ENCODE assay signal across 9 mouse cellular contexts in the genomic region with DNA sequence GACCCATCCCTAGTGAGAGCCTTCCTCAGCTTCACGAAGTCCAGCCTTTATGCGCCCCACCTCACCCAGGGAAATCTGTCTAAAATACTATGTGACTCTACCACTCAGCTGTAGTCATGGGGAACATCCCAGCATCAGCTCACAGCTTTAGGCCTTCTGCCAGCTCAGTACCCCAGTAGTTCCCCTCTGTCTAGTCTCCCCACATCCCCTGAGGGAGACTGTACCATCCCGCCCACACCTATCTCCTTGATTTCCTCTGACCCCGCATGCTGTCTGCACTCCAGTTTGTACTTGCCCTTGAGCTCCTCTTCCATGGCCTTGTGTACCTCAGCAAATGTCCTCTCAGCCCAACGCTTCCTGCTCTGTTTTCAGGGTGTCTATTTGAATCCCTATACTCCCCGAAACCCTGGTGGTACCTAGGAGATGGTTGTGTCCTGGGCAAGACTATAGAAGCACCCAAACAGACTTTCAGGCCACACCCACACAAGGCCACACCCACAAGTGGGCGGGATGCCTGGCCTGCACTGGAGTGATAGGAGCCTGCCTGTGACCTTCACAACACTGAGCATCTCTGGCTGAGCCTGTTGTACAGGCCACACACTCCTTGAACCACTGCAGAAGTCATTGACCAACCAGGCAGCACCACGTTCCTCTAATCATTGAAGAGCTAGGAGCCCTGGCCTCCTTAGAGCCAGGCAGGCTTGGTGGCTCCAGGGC. TPM values are rescaled to one million over a fixed set of nuclear protein-coding genes. Genes with fewer than 3 reads are reported as not detected.
DNase-seq lines count a peak whose midpoint lies in the region; ATAC-seq lines count a peak whose summit lies in the region.
"Had no signal": no experiment of that assay in that cellular context is flagged by ENCODE, and none has a peak within 500 bp of the region (broad histone marks: within the 10 kb centered on the region; RNA-seq: fewer than 3 reads in every experiment).

No protein-coding gene starts in this region.

- no peak for DNase-seq in forebrain, embryonic 10.5 days (ENCODE audit: extremely low spot score, low spot score)
- DNase-seq in forebrain, embryonic 14.5 days (ENCODE audit: low spot score), result no peak
- DNase-seq in thymus, postnatal 25 days, result peak; percentile 7
- no peak for DNase-seq in thymus, postnatal 0 days (ENCODE audit: low spot score)
- peak; percentile 73 for DNase-seq in liver, embryonic 11.5 days (ENCODE audit: low spot score)
- DNase-seq in yolk sac, embryonic 10.5 days (ENCODE audit: low spot score), result peak; percentile 49
- no peak for DNase-seq in left cerebral cortex, adult 8-10 months (ENCODE audit: low spot score in 2 of 2)
- no peak for DNase-seq in cerebellum, adult 9-11 months

- H3K4me2 ChIP-seq in forebrain, embryonic 14.5 days (ENCODE audit: low read length), result no peak overlapping the region
- H3K4me2 ChIP-seq in liver, embryonic 11.5 days, result peak overlapping the region; percentile 35

- H3K4me1 ChIP-seq in forebrain, embryonic 10.5 days, result peaks cover 20% of the 10 kb centered on the region
- no peaks in the 10 kb centered on the region for H3K4me1 ChIP-seq in forebrain, embryonic 14.5 days (ENCODE audit: control insufficient read depth, insufficient read depth, low read length)
- H3K4me1 ChIP-seq in liver, embryonic 11.5 days (replicated peaks; ENCODE audit: control insufficient read depth, insufficient read depth, low read length), result peaks cover 21% of the 10 kb centered on the region

- peak overlapping the region; percentile 33; the same call in 1 of the 2 replicates for H3K27ac ChIP-seq in forebrain, embryonic 10.5 days
- no peak overlapping the region for H3K27ac ChIP-seq in forebrain, embryonic 14.5 days (ENCODE audit: low read depth, low read length)
- H3K27ac ChIP-seq in liver, embryonic 11.5 days (ENCODE audit: low read depth, low read length), result peak overlapping the region; percentile 74; the same call in 1 of the 2 replicates

- H3K36me3 ChIP-seq in forebrain, embryonic 10.5 days (replicated peaks), result peaks cover 64% of the 10 kb centered on the region
- peaks cover 70% of the 10 kb centered on the region for H3K36me3 ChIP-seq in forebrain, embryonic 14.5 days (ENCODE audit: control insufficient read depth, insufficient read depth, low read length)
- no peaks in the 10 kb centered on the region for H3K36me3 ChIP-seq in liver, embryonic 11.5 days (ENCODE audit: control insufficient read depth, insufficient read depth, low read length)

- H3K9me3 ChIP-seq in forebrain, embryonic 10.5 days, result no peaks in the 10 kb centered on the region
- H3K9me3 ChIP-seq in forebrain, embryonic 14.5 days (replicated peaks; ENCODE audit: control insufficient read depth, low read length), result no peaks in the 10 kb centered on the region
- H3K9me3 ChIP-seq in liver, embryonic 11.5 days (ENCODE audit: control insufficient read depth, low read length), result no peaks in the 10 kb centered on the region

- H3K9ac ChIP-seq in forebrain, embryonic 14.5 days (ENCODE audit: low read length), result no peak overlapping the region
- no peak overlapping the region; the same call in 1 of the 2 replicates for H3K9ac ChIP-seq in liver, embryonic 11.5 days (ENCODE audit: low read depth, low read length)

- H3K27me3 ChIP-seq in forebrain, embryonic 10.5 days (ENCODE audit: poor library complexity, severe bottlenecking), result no peaks in the 10 kb centered on the region
- no peaks in the 10 kb centered on the region for H3K27me3 ChIP-seq in forebrain, embryonic 14.5 days (replicated peaks; ENCODE audit: control insufficient read depth, insufficient read depth, low read length)
- H3K27me3 ChIP-seq in liver, embryonic 11.5 days (replicated peaks; ENCODE audit: control insufficient read depth, insufficient read depth, low read length), result no peaks in the 10 kb centered on the region; the same call in 1 of the 2 replicates

- no peak for ATAC-seq in forebrain, embryonic 14.5 days
- peak; percentile 96 for ATAC-seq in liver, embryonic 11.5 days (replicated peaks; ENCODE audit: low FRiP score)

- 66% methylated on average over 8 of the region's 8 CpGs for WGBS in forebrain, embryonic 10.5 days
- WGBS in forebrain, embryonic 14.5 days, result 70% methylated on average over 8 of the region's 8 CpGs
- WGBS in liver, embryonic 11.5 days, result 50% methylated on average over 8 of the region's 8 CpGs

- no peak overlapping the region for H3K4me3 ChIP-seq in forebrain, embryonic 10.5 days
- H3K4me3 ChIP-seq in forebrain, embryonic 14.5 days (ENCODE audit: low read depth, low read length), result no peak overlapping the region
- H3K4me3 ChIP-seq in liver, embryonic 11.5 days (ENCODE audit: low read depth, low read length), result peak overlapping the region; percentile 5; the same call in 1 of the 2 replicates

RNA-seq across cellular contexts. Expression of gene Serinc2, which starts 26.4 kb away (rescaled TPM):
- 53.3 and 63.2 TPM in 2 replicates for polyA plus RNA-seq in forebrain, embryonic 10.5 days (2016; fragmentation: Nextera tagmentation; extraction: Ambion mirVana)
- polyA plus RNA-seq in forebrain, embryonic 14.5 days (2014; fragmentation: Nextera tagmentation; extraction: Ambion mirVana), result 79.1 and 93.9 TPM in 2 replicates
- 8.3 and 9.4 TPM in 2 replicates for polyA plus RNA-seq in thymus, postnatal 0 days (2015; fragmentation: Nextera tagmentation; extraction: Ambion mirVana)
- 6.1 and 6.8 TPM in 2 replicates for polyA plus RNA-seq in liver, embryonic 11.5 days (2014; fragmentation: Nextera tagmentation; extraction: Ambion mirVana)
- total RNA-seq in left cerebral cortex, adult 8-10 months (2022), result 1 to 10 TPM; 5.0 to 7.8 (median 6.5) TPM

RNA-seq across cellular contexts. Expression of gene Gm853, which starts 30.4 kb away (rescaled TPM):
- polyA plus RNA-seq in forebrain, embryonic 10.5 days (2016; fragmentation: Nextera tagmentation; extraction: Ambion mirVana), result not detected in 2 replicates
- 0.11 and 0.89 TPM in 2 replicates for polyA plus RNA-seq in forebrain, embryonic 14.5 days (2014; fragmentation: Nextera tagmentation; extraction: Ambion mirVana)
- 0.05 TPM in 1 of 2 replicates, not detected in the other for polyA plus RNA-seq in thymus, postnatal 0 days (2015; fragmentation: Nextera tagmentation; extraction: Ambion mirVana)
- not detected in 2 replicates for polyA plus RNA-seq in liver, embryonic 11.5 days (2014; fragmentation: Nextera tagmentation; extraction: Ambion mirVana)
- total RNA-seq in left cerebral cortex, adult 8-10 months (2022), result not detected
- polyA plus RNA-seq: C2C12 had no signal

RNA-seq across cellular contexts. Expression of gene Fabp3, which starts 55.8 kb away (rescaled TPM):
- polyA plus RNA-seq in forebrain, embryonic 10.5 days (2016; fragmentation: Nextera tagmentation; extraction: Ambion mirVana), result 16.2 and 18.8 TPM in 2 replicates
- 107 and 121 TPM in 2 replicates for polyA plus RNA-seq in forebrain, embryonic 14.5 days (2014; fragmentation: Nextera tagmentation; extraction: Ambion mirVana)
- 2.9 and 3.1 TPM in 2 replicates for polyA plus RNA-seq in thymus, postnatal 0 days (2015; fragmentation: Nextera tagmentation; extraction: Ambion mirVana)
- 5.0 and 6.4 TPM in 2 replicates for polyA plus RNA-seq in liver, embryonic 11.5 days (2014; fragmentation: Nextera tagmentation; extraction: Ambion mirVana)
- total RNA-seq in left cerebral cortex, adult 8-10 months (2022), result 100 to 1,000 TPM; 131 to 144 (median 138) TPM

RNA-seq across cellular contexts. Expression of gene Gm10570, which starts 55.9 kb away (rescaled TPM):
- polyA plus RNA-seq in forebrain, embryonic 10.5 days (2016; fragmentation: Nextera tagmentation; extraction: Ambion mirVana), result not detected in 2 replicates
- polyA plus RNA-seq in forebrain, embryonic 14.5 days (2014; fragmentation: Nextera tagmentation; extraction: Ambion mirVana), result 0.63 and 0.80 TPM in 2 replicates
- not detected in 2 replicates for polyA plus RNA-seq in thymus, postnatal 0 days (2015; fragmentation: Nextera tagmentation; extraction: Ambion mirVana)
- not detected in 2 replicates for polyA plus RNA-seq in liver, embryonic 11.5 days (2014; fragmentation: Nextera tagmentation; extraction: Ambion mirVana)
- total RNA-seq in left cerebral cortex, adult 8-10 months (2022), result 1 to 10 TPM in 3 of 4 experiments, not detected in 1; 1.7 to 2.5 (median 2.2) TPM
- polyA plus RNA-seq: C2C12 had no signal

Comparison
In these comparisons a context has a peak if more than half of its experiments do, and no peak if none do; other contexts are left out.
1. DNase-seq: peak in thymus, postnatal 25 days (single experiment), liver, embryonic 11.5 days (single experiment) and yolk sac, embryonic 10.5 days (single experiment); none in forebrain, embryonic 10.5 days (single experiment), forebrain, embryonic 14.5 days (single experiment), thymus, postnatal 0 days (single experiment), left cerebral cortex, adult 8-10 months (0 of 2) and cerebellum, adult 9-11 months (single experiment).